Mouse (Mus musculus): ENCODE data around the gene Mavs. TPM values are rescaled to one million over a fixed set of nuclear protein-coding genes. Genes with fewer than 3 reads are reported as not detected.

Gene Mavs
- total RNA-seq, 2 experiments from 2014 or later, result 64.0 to 78.2 TPM

- DNase-seq, result no peak
These were observed 26.9 kb downstream of the Mavs start for GRCm38 (mm10) chr2:131260544-131261307.

- no peak for DNase-seq
These were observed 27.8 kb downstream of the Mavs start for GRCm38 (mm10) chr2:131261481-131262212.

GRCm38 (mm10) chr2:131262213-131262672 lies 28.4 kb downstream of the Mavs start, which contains the start of gene Pank2:
Gene Pank2, plus strand, starts transcription at chr2:131262495.
- peak; percentile 98 to 99 for DNase-seq

GRCm38 (mm10) chr2:131262680-131263670 lies 29.1 kb downstream of the Mavs start:
- peak in 1 of 2 experiments; percentile 37 for DNase-seq

- DNase-seq, result no peak
These were observed 30.2 kb downstream of the Mavs start for GRCm38 (mm10) chr2:131264027-131264426.

- no peak for DNase-seq
These were observed 31.2 kb downstream of the Mavs start for GRCm38 (mm10) chr2:131265056-131265455.

- DNase-seq, result peak in 1 of 2 experiments; percentile 33
These were observed 41.6 kb downstream of the Mavs start for GRCm38 (mm10) chr2:131275493-131275892.

GRCm38 (mm10) chr2:131276722-131277121 lies 42.9 kb downstream of the Mavs start:
- no peak for DNase-seq

GRCm38 (mm10) chr2:131281596-131281995 lies 47.7 kb downstream of the Mavs start:
- DNase-seq, result no peak

GRCm38 (mm10) chr2:131286276-131286675 lies 52.4 kb downstream of the Mavs start:
- no peak for DNase-seq

- no peak for DNase-seq
These were observed 56.8 kb downstream of the Mavs start for GRCm38 (mm10) chr2:131290669-131291068.

GRCm38 (mm10) chr2:131296746-131297261 lies 62.9 kb downstream of the Mavs start:
- no peak for DNase-seq

Small RNA genes within 50 kb of the gene (microRNA-seq; reads per million reads assigned to microRNA genes)
- gene Mir103-2, result 17.6 to 26.6 reads per million in 2 experiments

Other genes with a start within 250 kb of the Mavs start
- 10 to 100 TPM in 1 of 2 experiments, 1 to 10 TPM in 1; 6.2 to 10.2 TPM for gene Gfra4, start 191.0 kb upstream of the Mavs start, total RNA-seq (2021)
- 1 to 10 TPM; 1.3 to 1.9 TPM for gene Adam33, start 170.2 kb upstream of the Mavs start, total RNA-seq (2021)
- 1 to 10 TPM; 1.9 to 6.5 TPM for gene Siglec1, start 147.3 kb upstream of the Mavs start, total RNA-seq (2021)
- gene Hspa12b, start 106.8 kb upstream of the Mavs start, total RNA-seq (2021), result 10 to 100 TPM; 30.6 to 30.7 TPM
- not detected for gene Gm11037, start 100.6 kb upstream of the Mavs start, total RNA-seq (2021)
- 10 to 100 TPM in 1 of 2 experiments, 1 to 10 TPM in 1; 9.7 to 17.7 TPM for gene 1700037H04Rik, start 74.0 kb upstream of the Mavs start, total RNA-seq (2021)
- gene Cenpb, start 54.0 kb upstream of the Mavs start, total RNA-seq (2021), result 10 to 100 TPM; 76.7 to 79.6 TPM
- 1 to 10 TPM; 2.9 to 5.9 TPM for gene Cdc25b, start 47.1 kb upstream of the Mavs start, total RNA-seq (2021)
- 1 to 10 TPM; 4.7 to 5.5 TPM for gene Spef1, start 46.8 kb upstream of the Mavs start, total RNA-seq (2021)
- 10 to 100 TPM; 36.7 to 41.7 TPM for gene Ap5s1, start 27.0 kb upstream of the Mavs start, total RNA-seq (2021)
- gene Pank2, start 28.4 kb downstream of the Mavs start, total RNA-seq (2021), result 10 to 100 TPM; 21.4 to 23.1 TPM
- 1 to 10 TPM; 3.9 to 4.1 TPM for gene Rnf24, start 118.8 kb downstream of the Mavs start, total RNA-seq (2021)